Mouse (Mus musculus): ENCODE results near the gene Il9. TPM values are rescaled to one million over a fixed set of nuclear protein-coding genes. Genes with fewer than 3 reads are reported as not detected.

The Il9 gene
- total and polyA plus RNA-seq, 3 experiments = not detected

DNA sequence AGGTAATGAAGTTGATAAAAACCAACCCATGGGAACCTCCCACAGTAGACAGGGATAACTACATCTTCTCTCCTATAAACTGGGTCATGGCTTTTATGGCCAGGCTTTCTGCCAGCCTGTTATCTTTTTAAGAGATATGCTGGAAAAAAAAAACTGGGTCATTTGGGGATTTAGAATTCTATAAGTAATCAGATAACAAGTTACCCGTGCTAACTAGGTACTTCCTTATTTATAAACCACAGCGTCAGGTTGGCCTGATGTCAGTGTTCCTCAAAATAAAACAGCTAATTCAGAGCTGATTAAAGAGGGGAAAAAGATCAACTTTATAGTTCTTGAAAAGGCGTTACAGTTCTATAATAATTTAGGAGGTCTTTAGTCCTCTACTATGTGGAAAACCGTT is 47.0 kb upstream of the Il9 start:
- no peak for TF ChIP-seq SMC3 (IDR thresholded peaks at IDR 0.05; ENCODE audit: low read depth, low read length)
- TF ChIP-seq ZC3H11A (IDR thresholded peaks at IDR 0.05; ENCODE audit: low read depth, low read length) = no peak
- TF ChIP-seq GABPA (IDR thresholded peaks at IDR 0.05; ENCODE audit: low read depth, low read length) = no peak
- TF ChIP-seq MAZ (IDR thresholded peaks at IDR 0.05; ENCODE audit: low read depth, low read length) = no peak
- peak; percentile 47; the same call in 1 of the 2 replicates for TF ChIP-seq ELF1 (IDR thresholded peaks at IDR 0.05; ENCODE audit: low read depth, low read length)
- peak; percentile 81 for TF ChIP-seq ETS1 (IDR thresholded peaks at IDR 0.05; ENCODE audit: low read depth, low read length)
- peak; percentile 82 for TF ChIP-seq GATA1 (IDR thresholded peaks at IDR 0.05; ENCODE audit: low read depth, low read length)
- TF ChIP-seq ZMIZ1 (IDR thresholded peaks at IDR 0.05; ENCODE audit: low read depth, low read length) = no peak
- no peak for TF ChIP-seq HCFC1 (IDR thresholded peaks at IDR 0.05; ENCODE audit: low read depth, low read length)
- TF ChIP-seq E2F4 (IDR thresholded peaks at IDR 0.05; ENCODE audit: borderline replicate concordance, low read depth, low read length) = no peak
- peak; percentile 77 for TF ChIP-seq RCOR1 (IDR thresholded peaks at IDR 0.05; ENCODE audit: low read depth, low read length)
- no peak for TF ChIP-seq TBP (IDR thresholded peaks at IDR 0.05; ENCODE audit: low read depth, low read length)
- TF ChIP-seq MXI1 (IDR thresholded peaks at IDR 0.05; ENCODE audit: low read depth, low read length) = no peak
- peak; percentile 75 to 87 for TF ChIP-seq EP300 (IDR thresholded peaks at IDR 0.05; ENCODE audit: low read depth in 1 of 2, low read length in 2 of 2)
- no peak for TF ChIP-seq POLR2A (IDR thresholded peaks at IDR 0.05; ENCODE audit: control insufficient read depth in 1 of 2, insufficient read depth in 1 of 2, low read depth in 1 of 2, low read length in 2 of 2, poor library complexity in 1 of 2)
- 0 out of 2 replicates have a peak, but pooled peaks have one; percentile 44 for TF ChIP-seq MEF2A (IDR thresholded peaks at IDR 0.05; ENCODE audit: extremely low read depth, insufficient replicate concordance, low read depth, low read length, poor library complexity, severe bottlenecking)
- no peak for TF ChIP-seq KAT2A (conservative IDR thresholded peaks at IDR 0.05; ENCODE audit: low read depth, low read length)
- TF ChIP-seq BHLHE40 (IDR thresholded peaks at IDR 0.05; ENCODE audit: borderline replicate concordance, low read depth, low read length) = peak; percentile 71; the same call in 1 of the 2 replicates
- TF ChIP-seq CHD1 (IDR thresholded peaks at IDR 0.05; ENCODE audit: low read depth, low read length) = no peak
- TF ChIP-seq RAD21 (IDR thresholded peaks at IDR 0.05; ENCODE audit: low read depth, low read length) = no peak
- peak; percentile 92 for TF ChIP-seq ZNF384 (IDR thresholded peaks at IDR 0.05; ENCODE audit: low read depth, low read length)
- TF ChIP-seq TCF12 (IDR thresholded peaks at IDR 0.05; ENCODE audit: low read depth, low read length) = peak; percentile 57
- TF ChIP-seq JUND (IDR thresholded peaks at IDR 0.05; ENCODE audit: low read depth, low read length) = no peak
- TF ChIP-seq MAX (IDR thresholded peaks at IDR 0.05; ENCODE audit: low read length) = no peak
- TF ChIP-seq TAL1 (IDR thresholded peaks at IDR 0.05; ENCODE audit: low read length) = no peak
- DNase-seq (ENCODE audit: low read depth, low spot score) = peak; percentile 56
- H3K9ac ChIP-seq (ENCODE audit: control insufficient read depth, low read depth, low read length, poor library complexity, severe bottlenecking) = no peak overlapping the region
- H3K4me1 ChIP-seq (ENCODE audit: control insufficient read depth in 1 of 2, insufficient read depth in 2 of 2, low read length in 2 of 2) = no peaks in the 10 kb centered on the region; a peak in 1 of 4 replicates
- H3K27me3 ChIP-seq (ENCODE audit: control insufficient read depth in 1 of 2, insufficient read depth in 2 of 2, low read length in 2 of 2) = no peaks in the 10 kb centered on the region
- no peaks in the 10 kb centered on the region for H3K9me3 ChIP-seq (replicated peaks; ENCODE audit: insufficient read depth, low read length)
- no peaks in the 10 kb centered on the region; a peak in 1 of 4 replicates for H3K36me3 ChIP-seq (ENCODE audit: control insufficient read depth in 1 of 2, insufficient read depth in 2 of 2, low read length in 2 of 2)
- no peak overlapping the region for H3K4me3 ChIP-seq (ENCODE audit: control insufficient read depth in 1 of 2, insufficient read depth in 1 of 2, low read depth in 2 of 2, low read length in 2 of 2)
- H3K27ac ChIP-seq (ENCODE audit: control insufficient read depth, low read depth, low read length) = no peak overlapping the region
- no peaks in the 10 kb centered on the region for H3K79me2 ChIP-seq (ENCODE audit: control insufficient read depth, insufficient read depth, low read length, poor library complexity)

Measured in MEL (cell line).